Mouse (Mus musculus): ENCODE data around the gene Stox2. TPM values are rescaled to one million over a fixed set of nuclear protein-coding genes. Genes with fewer than 3 reads are reported as not detected.

Stox2 gene
- polyA plus RNA-seq, 1 experiment from 2014 or later: 11.7 TPM

DNA sequence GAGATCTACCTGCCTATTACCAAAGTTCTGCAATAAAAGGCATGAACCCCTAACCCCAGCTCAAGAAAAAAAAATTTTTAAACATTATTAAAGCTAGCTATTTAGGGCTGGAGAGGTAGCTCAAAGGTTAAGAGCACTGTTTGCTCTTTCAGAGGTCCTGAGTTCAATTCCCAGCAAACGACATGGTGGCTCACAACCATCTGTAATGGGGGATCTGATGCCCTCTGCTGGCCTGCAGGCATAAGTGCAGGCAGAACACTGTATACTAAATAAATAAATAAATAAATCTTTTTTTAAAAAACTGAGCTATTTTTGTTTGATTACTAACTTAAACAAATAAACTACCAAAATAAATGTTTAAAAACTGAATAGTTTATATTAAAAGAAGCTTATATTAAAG, 60.4 kb downstream of the Stox2 start:
- WGBS: 68% methylated on average over 1 of the region's 1 CpGs
- no peak overlapping the region for H3K9ac ChIP-seq
- H3K4me1 ChIP-seq (ENCODE audit: insufficient read depth): no peaks in the 10 kb centered on the region
- H3K4me2 ChIP-seq: no peak overlapping the region
- DNase-seq: peak; percentile 28
- no peaks in the 10 kb centered on the region for H3K27me3 ChIP-seq (ENCODE audit: insufficient read depth, low read length)
- ATAC-seq (ENCODE audit: insufficient read depth): no peak
- H3K36me3 ChIP-seq (ENCODE audit: insufficient read depth): no peaks in the 10 kb centered on the region
- no peak overlapping the region for H3K27ac ChIP-seq (ENCODE audit: low read depth)
- H3K9me3 ChIP-seq (ENCODE audit: low read depth, low read length): no peaks in the 10 kb centered on the region
- H3K4me3 ChIP-seq (ENCODE audit: low read depth, low read length): no peak overlapping the region
- peak; percentile 58 for TF ChIP-seq CTCF (IDR thresholded peaks at IDR 0.05; ENCODE audit: low read depth)

DNA sequence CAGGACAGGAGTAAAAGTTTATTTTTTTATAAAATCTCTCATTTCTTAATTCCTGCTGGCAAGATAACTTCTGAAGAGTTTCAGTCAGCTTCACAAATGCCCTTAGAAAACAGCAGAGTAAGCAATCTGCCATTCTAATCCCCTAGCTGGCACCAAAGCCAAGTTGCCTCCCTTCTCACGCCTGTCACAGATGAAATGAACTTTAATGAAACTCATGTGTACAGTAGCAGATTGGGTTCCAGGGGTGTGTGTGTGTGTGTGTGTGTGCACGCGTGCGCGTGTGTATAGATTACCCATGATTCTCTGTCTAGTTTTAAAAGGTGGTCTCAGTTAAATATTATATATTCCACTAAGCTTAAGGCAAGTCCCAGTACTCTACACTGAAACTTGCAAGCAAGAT, 62.0 kb downstream of the Stox2 start:
- H3K4me1 ChIP-seq (ENCODE audit: insufficient read depth): no peaks in the 10 kb centered on the region
- no peaks in the 10 kb centered on the region for H3K9me3 ChIP-seq (ENCODE audit: low read depth, low read length)
- no peak overlapping the region for H3K9ac ChIP-seq
- H3K27me3 ChIP-seq (ENCODE audit: insufficient read depth, low read length): no peaks in the 10 kb centered on the region
- H3K4me3 ChIP-seq (ENCODE audit: low read depth, low read length): no peak overlapping the region
- WGBS: 84% methylated on average over 5 of the region's 5 CpGs
- H3K36me3 ChIP-seq (ENCODE audit: insufficient read depth): no peaks in the 10 kb centered on the region
- DNase-seq: no peak
- H3K4me2 ChIP-seq: no peak overlapping the region
- no peak for TF ChIP-seq CTCF (IDR thresholded peaks at IDR 0.05; ENCODE audit: low read depth)
- ATAC-seq (ENCODE audit: insufficient read depth): no peak
- H3K27ac ChIP-seq (ENCODE audit: low read depth): no peak overlapping the region

DNA sequence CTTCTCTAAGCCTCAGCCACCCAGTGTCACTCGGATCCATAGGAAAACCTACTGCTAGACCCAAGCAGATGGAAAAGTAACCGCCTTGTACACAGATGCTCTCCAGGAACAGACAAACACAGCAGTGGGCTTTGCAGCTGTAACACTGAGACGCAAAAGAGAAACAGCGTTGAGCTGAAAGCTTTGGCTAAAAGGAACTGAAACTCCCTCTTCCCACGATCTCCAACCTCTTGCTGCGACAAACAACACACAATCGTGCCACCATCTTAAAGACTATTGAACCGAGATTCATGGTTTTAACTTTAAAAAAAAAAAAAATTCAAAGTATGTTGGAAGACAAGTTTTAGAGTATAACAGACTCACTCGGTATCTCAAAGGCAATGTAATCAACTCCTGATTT, 62.5 kb downstream of the Stox2 start:
- no peaks in the 10 kb centered on the region for H3K27me3 ChIP-seq (ENCODE audit: insufficient read depth, low read length)
- TF ChIP-seq CTCF (IDR thresholded peaks at IDR 0.05; ENCODE audit: low read depth): no peak
- H3K36me3 ChIP-seq (ENCODE audit: insufficient read depth): no peaks in the 10 kb centered on the region
- no peak for DNase-seq
- no peak overlapping the region for H3K4me2 ChIP-seq
- no peaks in the 10 kb centered on the region for H3K4me1 ChIP-seq (ENCODE audit: insufficient read depth)
- no peaks in the 10 kb centered on the region for H3K9me3 ChIP-seq (ENCODE audit: low read depth, low read length)
- ATAC-seq (ENCODE audit: insufficient read depth): no peak
- H3K4me3 ChIP-seq (ENCODE audit: low read depth, low read length): no peak overlapping the region
- 80% methylated on average over 9 of the region's 9 CpGs for WGBS
- H3K27ac ChIP-seq (ENCODE audit: low read depth): no peak overlapping the region
- H3K9ac ChIP-seq: no peak overlapping the region

DNA sequence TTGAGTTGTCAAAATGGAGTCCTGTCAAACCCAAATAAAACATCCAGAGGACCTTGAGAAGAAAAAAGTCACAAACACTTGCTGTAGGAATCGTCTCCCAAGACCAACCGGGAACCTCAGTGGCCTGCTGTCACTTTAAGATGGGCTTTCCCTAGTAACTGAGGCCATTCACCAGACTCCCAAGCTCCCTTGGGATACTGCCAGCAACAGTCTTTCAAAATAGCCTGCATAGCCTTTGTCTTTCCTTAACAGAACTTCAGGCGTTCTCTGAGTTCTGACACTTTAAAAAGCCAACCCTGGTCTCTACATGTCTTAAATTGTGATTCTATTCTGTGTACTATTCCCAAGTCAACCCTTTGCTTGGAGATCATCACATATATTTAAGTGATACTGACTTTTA, 64.9 kb downstream of the Stox2 start:
- 41% methylated on average over 3 of the region's 3 CpGs for WGBS
- no peak overlapping the region for H3K27ac ChIP-seq (ENCODE audit: low read depth)

DNA sequence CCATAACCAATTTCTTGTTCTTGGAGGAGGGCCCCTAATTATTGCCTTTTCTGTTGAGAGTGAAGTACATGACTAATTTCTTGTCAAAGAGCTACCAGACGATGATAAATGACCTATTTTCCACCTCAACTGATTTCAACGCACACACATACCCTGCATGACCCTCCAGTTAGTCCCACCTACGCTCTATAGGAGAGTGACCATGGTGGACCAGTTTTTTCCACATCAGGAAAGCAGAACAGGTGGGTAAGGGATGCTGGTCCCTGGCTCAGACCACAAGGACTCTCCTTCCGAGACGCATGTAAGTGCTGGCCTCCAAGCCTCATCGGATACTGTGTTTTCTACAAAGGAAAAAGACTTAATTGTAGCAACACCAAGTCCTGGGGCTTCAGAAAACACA, 65.4 kb downstream of the Stox2 start:
- Histone ChIP-seq H3K4me1 (ENCODE audit: insufficient read depth) (no peaks in the 10 kb centered on the region), H3K9me3 (ENCODE audit: low read depth, low read length) (no peaks in the 10 kb centered on the region), H3K36me3 (ENCODE audit: insufficient read depth) (no peaks in the 10 kb centered on the region), H3K4me2 (no peak overlapping the region), H3K27me3 (ENCODE audit: insufficient read depth, low read length) (no peaks in the 10 kb centered on the region), H3K9ac (no peak overlapping the region), H3K27ac (ENCODE audit: low read depth) (no peak overlapping the region), H3K4me3 (ENCODE audit: low read depth, low read length) (no peak overlapping the region)
- WGBS: 70% methylated on average over 6 of the region's 6 CpGs
- TF ChIP-seq CTCF (IDR thresholded peaks at IDR 0.05; ENCODE audit: low read depth): no peak
- DNase-seq: no peak
- no peak for ATAC-seq (ENCODE audit: insufficient read depth)

More for the DNA sequence above, 64.9 kb downstream of the Stox2 start:
- H3K36me3 ChIP-seq (ENCODE audit: insufficient read depth): no peaks in the 10 kb centered on the region
- no peaks in the 10 kb centered on the region for H3K27me3 ChIP-seq (ENCODE audit: insufficient read depth, low read length)
- no peak overlapping the region for H3K4me3 ChIP-seq (ENCODE audit: low read depth, low read length)
- no peaks in the 10 kb centered on the region for H3K4me1 ChIP-seq (ENCODE audit: insufficient read depth)
- TF ChIP-seq CTCF (IDR thresholded peaks at IDR 0.05; ENCODE audit: low read depth): no peak
- H3K4me2 ChIP-seq: no peak overlapping the region
- ATAC-seq (ENCODE audit: insufficient read depth) (no peak), DNase-seq (peak; percentile 88)
- H3K9me3 ChIP-seq (ENCODE audit: low read depth, low read length): no peaks in the 10 kb centered on the region
- no peak overlapping the region for H3K9ac ChIP-seq

DNA sequence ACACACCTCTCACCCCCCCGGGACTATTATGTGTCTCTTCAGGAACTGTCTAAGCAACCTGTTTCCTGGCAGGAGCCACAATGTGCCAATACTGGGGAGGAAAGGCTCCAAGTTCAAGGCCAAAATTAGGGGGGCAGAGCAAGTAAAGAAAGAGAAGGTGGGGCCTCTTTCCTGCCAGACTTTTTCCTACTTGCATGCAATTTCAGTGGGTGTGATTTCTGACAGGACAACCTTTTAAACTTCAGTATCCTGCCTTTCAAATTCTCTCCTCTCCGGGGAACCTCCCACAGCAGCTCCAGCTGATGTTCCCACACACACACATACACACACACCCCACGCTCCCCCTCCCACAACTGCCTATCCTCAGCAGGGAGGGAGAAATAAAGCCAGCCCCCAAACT, 66.1 kb downstream of the Stox2 start:
- WGBS: 53% methylated on average over 3 of the region's 3 CpGs
- Histone ChIP-seq H3K4me2 (no peak overlapping the region), H3K36me3 (ENCODE audit: insufficient read depth) (no peaks in the 10 kb centered on the region), H3K9ac (no peak overlapping the region), H3K27me3 (ENCODE audit: insufficient read depth, low read length) (no peaks in the 10 kb centered on the region), H3K4me1 (ENCODE audit: insufficient read depth) (no peaks in the 10 kb centered on the region), H3K27ac (ENCODE audit: low read depth) (no peak overlapping the region), H3K9me3 (ENCODE audit: low read depth, low read length) (no peaks in the 10 kb centered on the region), H3K4me3 (ENCODE audit: low read depth, low read length) (no peak overlapping the region)
- no peak for TF ChIP-seq CTCF (IDR thresholded peaks at IDR 0.05; ENCODE audit: low read depth)
- ATAC-seq (ENCODE audit: insufficient read depth): no peak
- peak; percentile 24 for DNase-seq

DNA sequence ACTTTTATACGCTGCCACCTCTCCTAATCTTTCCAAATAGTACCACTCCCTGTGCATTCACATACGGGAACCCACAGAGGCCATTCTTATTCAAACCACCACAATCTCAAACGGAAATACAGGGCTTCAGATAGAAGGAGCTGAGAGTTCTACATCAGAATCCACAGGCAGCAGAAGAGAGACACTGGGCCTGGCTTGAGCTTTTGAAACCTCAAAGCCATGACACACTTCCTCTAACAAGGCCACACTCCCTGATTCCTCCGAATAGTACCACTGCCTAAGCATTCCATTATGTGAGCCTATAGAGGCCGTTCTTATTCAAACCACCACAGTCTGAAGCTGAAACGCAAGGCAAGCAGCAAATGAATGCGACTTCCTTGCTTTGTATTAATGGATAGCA, 69.5 kb downstream of the Stox2 start:
- 90% methylated on average over 7 of the region's 7 CpGs for WGBS

DNA sequence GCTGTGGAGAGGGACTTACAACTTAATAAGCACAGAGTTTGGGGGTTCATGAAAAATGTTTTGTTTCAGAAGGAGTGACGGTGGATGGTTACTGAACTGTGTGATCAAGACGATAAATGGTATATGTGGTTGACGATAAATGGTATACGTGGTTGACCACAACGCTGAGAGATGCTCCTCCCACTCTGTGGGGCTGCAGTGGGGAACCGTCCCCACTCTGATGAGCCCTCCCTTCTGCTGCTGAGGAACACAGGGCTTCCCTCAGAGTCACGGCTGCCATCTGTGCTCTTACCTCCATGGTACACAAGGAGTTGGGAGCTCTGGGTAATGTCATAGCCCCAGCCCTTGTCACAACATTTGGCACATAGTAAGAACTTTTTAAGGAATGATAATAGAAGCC, 72.4 kb downstream of the Stox2 start:
- no peaks in the 10 kb centered on the region for H3K36me3 ChIP-seq (ENCODE audit: insufficient read depth)
- H3K9ac ChIP-seq: no peak overlapping the region
- H3K9me3 ChIP-seq (ENCODE audit: low read depth, low read length): no peaks in the 10 kb centered on the region
- no peak overlapping the region for H3K4me3 ChIP-seq (ENCODE audit: low read depth, low read length)
- no peak for TF ChIP-seq CTCF (IDR thresholded peaks at IDR 0.05; ENCODE audit: low read depth)
- H3K27me3 ChIP-seq (ENCODE audit: insufficient read depth, low read length): no peaks in the 10 kb centered on the region
- no peak overlapping the region for H3K27ac ChIP-seq (ENCODE audit: low read depth)
- H3K4me1 ChIP-seq (ENCODE audit: insufficient read depth): no peaks in the 10 kb centered on the region
- WGBS: 84% methylated on average over 7 of the region's 7 CpGs
- no peak overlapping the region for H3K4me2 ChIP-seq
- no peak for ATAC-seq (ENCODE audit: insufficient read depth)
- DNase-seq: no peak

More for the DNA sequence above, 69.5 kb downstream of the Stox2 start:
- no peak for TF ChIP-seq CTCF (IDR thresholded peaks at IDR 0.05; ENCODE audit: low read depth)
- Histone ChIP-seq H3K27me3 (ENCODE audit: insufficient read depth, low read length) (no peaks in the 10 kb centered on the region), H3K9me3 (ENCODE audit: low read depth, low read length) (no peaks in the 10 kb centered on the region), H3K4me2 (no peak overlapping the region), H3K36me3 (ENCODE audit: insufficient read depth) (no peaks in the 10 kb centered on the region), H3K27ac (ENCODE audit: low read depth) (no peak overlapping the region), H3K4me3 (ENCODE audit: low read depth, low read length) (no peak overlapping the region), H3K4me1 (ENCODE audit: insufficient read depth) (no peaks in the 10 kb centered on the region), H3K9ac (no peak overlapping the region)
- ATAC-seq (ENCODE audit: insufficient read depth) (no peak), DNase-seq (no peak)
